Mouse (Mus musculus) cerebellum, adult 11-12 months (tissue): ENCODE data around the gene Cpn1.

Source experiments
- DNase-seq: peaks from one replicate; pipeline ENCODE4 v3.0.0; 2022

Cpn1 gene

GRCm38 (mm10) chr19:43938355-43938754 lies 48.0 kb downstream of the Cpn1 start:
- DNase-seq, result no peak

- DNase-seq, result no peak
Measured at GRCm38 (mm10) chr19:43930926-43931325, 55.4 kb downstream of the Cpn1 start.

GRCm38 (mm10) chr19:43930366-43930765 lies 56.0 kb downstream of the Cpn1 start:
- DNase-seq, result no peak

DNA sequence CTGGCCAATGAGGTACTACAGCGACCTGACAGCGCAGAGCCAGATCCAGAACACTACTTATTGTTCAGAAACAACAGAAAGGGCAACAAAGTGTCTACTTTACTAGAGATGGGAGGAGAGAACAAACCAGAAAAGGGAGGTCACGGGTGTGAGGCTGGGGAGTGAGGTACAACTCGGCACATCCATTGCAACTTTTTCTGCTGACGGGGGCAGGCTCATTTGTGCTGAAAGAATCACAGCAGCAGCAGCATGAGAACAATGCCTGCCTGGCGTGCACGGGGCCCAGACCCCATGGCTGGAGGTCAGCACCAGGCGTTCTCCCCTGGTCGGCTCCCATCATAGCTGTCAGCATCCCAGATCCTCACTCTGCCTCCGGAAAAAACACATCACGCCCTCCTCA lies 56.5 kb downstream of the Cpn1 start:
- no peak for DNase-seq

DNA sequence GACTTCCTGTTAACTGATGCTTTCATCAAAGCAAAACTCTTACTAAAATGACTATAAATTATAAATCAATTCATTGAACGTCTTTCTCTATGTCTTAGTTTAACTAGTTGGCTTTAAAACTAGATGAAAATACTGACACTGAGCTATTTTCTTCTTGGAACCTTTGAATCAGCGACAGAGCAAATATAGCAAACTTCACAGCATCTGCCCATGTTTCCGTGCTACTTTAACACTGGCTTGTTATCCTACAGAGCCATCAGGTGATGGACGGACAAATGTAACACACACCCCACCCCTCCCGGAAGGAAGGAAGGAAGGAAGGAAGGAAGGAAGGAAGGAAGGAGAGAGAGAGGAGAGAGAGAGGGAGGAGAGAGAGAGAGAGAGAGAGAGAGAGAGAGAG lies 58.4 kb downstream of the Cpn1 start:
- DNase-seq, result no peak

- DNase-seq, result peak; percentile 59
Measured at GRCm38 (mm10) chr19:43927057-43927456, 59.3 kb downstream of the Cpn1 start.

GRCm38 (mm10) chr19:43926141-43926987 lies 60.0 kb downstream of the Cpn1 start:
- DNase-seq, result no peak

DNA sequence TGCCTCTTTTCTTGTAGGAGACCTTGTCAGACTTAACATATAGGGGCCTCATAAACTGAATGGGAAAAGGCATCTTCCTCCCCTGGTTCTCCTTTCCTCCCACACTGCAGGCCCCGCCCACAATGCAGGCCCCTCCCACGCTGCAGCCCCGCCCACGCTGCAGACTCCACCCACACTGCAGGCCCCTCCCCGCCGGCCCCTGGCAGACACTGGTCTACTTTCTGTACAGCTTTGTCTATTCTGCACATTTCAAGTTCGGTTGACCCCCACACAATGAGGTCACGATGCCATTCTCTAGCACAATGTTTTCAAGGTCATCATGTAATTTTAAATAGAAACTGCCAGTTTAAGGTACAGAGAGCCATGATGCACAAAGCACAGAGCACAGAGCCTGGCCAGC lies 62.0 kb downstream of the Cpn1 start:
- no peak for DNase-seq

DNA sequence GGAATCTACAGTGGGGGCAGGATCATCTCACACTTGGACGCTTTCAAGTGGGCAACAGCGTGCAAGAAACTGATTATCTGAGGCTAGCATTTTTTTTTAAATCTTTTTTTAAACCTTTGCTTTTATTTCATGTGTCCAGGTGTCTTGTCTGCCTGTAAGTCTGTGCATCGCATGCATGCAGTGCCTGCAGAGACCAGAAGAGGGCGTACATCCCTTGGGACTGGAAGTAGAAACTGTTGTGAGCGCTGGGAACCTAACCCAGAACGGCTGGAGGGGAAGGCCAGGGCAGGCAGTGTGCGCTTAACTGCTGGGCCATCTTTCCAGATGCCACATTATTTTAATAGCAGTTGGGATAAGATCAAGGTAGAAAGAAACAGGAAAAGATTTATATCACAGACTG lies 63.4 kb downstream of the Cpn1 start:
- no peak for DNase-seq

DNA sequence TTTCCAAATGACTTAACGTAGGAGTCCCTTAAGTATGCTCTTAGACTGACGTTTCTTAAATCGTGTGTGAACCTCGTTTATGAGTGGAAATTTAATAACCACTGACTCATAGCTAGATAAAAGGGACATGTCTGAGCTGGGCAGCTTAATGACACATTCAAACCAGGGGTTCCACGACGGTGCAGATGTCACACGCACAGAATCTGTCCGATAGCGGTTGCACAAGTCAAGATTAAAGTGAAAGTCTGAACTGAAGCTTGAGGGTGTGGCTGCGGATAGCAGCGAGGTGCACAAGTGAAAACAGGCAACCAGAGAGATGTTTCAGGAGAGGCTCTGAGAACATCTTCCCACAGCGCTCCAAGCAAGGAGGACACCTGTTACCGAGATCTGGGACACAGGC lies 64.9 kb downstream of the Cpn1 start:
- DNase-seq, result no peak

GRCm38 (mm10) chr19:43920453-43921300 lies 65.7 kb downstream of the Cpn1 start:
- DNase-seq, result no peak

GRCm38 (mm10) chr19:43919841-43920240 lies 66.5 kb downstream of the Cpn1 start:
- DNase-seq, result no peak

- no peak for DNase-seq
Measured at GRCm38 (mm10) chr19:43918834-43919233, 67.5 kb downstream of the Cpn1 start.

- no peak for DNase-seq
Measured at GRCm38 (mm10) chr19:43917763-43918162, 68.6 kb downstream of the Cpn1 start.

DNA sequence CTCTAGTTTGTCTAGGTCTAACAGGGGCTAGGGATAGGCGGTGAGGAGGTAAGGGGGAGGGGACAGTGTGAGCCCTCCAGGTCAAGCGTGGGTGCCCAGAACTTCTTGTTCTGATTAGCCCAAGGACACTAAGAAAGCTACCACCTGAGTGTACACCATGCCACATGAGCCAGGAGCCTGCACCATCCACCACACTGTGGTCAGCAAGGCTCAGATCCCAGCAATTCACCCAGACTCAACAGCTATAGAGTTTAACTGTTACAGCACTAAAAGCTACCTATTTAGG lies 69.0 kb downstream of the Cpn1 start:
- DNase-seq, result no peak

DNA sequence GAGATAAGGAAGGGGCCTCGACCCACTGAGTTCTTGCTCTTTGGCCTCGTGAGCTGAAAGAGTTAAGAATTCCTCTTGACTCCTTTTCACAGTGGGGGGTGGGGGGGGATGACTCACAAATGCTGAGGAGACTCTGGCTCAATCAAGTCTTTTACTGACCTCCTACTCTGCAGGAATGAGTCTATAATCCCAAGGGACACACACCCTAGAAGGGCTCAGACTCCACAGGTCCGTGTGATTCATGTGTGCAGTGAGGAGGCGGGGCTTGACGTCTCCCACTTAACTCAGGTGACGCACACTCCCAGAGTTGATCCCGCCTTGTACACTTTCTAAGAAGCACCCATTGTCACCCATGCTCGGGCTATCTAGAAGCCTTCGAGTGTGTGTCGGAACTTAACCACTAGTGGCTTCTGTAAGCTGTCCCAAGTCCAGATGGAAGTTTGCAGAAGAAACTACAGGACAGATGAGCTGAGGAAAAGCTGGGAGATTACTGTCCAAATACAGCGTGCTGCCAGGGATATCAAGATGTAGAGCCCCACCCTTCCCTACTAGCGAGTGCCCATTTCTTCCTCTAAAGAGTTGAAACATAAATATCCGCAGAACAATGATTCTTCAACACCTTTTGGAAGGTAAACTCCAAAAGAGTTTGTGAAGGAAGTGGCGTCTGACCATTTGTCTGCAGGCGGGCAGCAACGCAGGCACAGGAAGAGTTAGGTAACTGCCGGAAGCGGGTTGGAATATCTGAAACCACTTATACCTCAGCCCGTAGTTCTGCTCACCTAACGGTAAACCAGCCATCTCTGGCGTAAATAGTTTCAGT lies 69.6 kb downstream of the Cpn1 start:
- no peak for DNase-seq

GRCm38 (mm10) chr19:43915431-43915830 lies 70.9 kb downstream of the Cpn1 start:
- DNase-seq, result no peak

DNA sequence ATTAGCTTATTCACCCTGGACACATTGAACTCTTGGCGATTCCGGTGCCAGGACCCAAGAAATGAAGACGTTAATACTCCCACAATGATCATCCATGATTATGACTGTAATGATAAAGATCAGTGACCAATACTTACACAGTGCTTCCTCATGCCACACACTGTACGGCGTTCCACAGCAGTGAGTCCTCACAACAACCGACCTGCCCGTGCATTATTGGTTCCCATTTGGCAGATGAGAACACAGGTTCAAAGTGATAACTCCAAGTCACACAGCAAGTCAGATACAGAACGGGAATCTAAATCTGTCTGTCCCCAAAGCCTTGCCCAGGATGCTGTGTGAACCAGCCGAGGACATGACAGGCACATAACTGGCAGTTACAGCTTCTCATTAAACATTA lies 71.4 kb downstream of the Cpn1 start:
- DNase-seq, result no peak

DNA sequence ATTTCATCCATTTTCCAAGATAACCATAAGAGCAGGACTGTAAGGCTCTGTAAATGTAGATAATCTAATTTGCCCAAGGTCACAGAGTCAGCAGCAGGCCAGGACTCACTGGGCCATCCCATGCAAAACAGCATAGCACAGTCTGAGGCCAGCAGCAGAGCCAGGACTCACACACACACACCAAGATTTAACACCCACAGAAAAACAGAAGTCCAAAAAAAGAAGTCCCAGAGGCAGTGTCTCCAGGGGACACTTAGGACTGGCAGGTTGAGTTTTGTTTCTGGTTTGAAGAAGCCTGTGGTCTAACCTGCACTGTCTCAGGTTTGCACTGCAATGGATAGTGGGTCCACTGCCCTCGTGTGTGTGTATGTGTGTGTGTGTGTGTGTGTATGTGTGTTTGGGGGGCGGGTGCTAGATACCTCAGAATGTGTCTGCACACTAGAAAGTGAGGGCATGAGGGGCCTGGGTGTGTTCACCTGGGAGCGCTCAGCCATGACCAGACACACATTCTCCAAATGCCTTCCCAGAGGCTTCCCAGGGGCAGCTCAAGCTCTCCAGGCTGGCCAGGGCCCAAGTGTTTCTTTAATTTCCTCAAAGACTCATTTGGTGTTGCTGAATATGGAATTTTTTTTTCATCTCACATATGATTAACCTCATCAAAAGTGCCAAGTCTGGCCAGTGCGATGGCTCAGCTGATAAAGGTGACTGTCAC lies 73.4 kb downstream of the Cpn1 start:
- DNase-seq, result no peak

DNA sequence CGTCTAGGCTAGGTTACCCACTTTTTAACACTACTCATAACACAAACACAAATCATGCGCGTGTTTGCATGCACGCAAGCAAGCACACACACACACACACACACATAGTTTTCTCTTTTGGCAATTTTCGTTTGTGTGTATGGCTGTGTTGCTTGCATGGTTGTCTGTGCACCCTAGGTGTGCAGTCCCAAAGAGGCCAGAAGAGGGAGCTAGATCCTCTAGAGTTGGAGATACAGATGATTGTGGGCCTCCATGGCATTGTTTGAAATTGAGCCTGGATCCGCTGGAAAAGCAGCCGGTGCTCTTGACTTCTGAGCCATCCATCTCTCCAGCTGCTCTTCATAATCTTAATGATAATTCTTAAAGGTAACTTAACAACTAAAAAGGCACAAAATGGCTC lies 79.9 kb downstream of the Cpn1 start:
- DNase-seq, result no peak
